Mouse (Mus musculus) embryo, embryonic 9.5 days (tissue): ENCODE measurements at regions not wholly inside any gene's neighbourhood (a gene's known extent, or its start where the extent isn't known, plus 50 kb on each side); places are given as distances from the start of the nearest gene placed in this dataset.

Source experiments
- DNase-seq: peaks from one replicate; pipeline ENCODE4 v3.0.0-alpha.2; 2017; ENCODE audit errors: extremely low spot score

GRCm38 (mm10) chrX:58812824-58813223 lies 96.3 kb upstream of the 4930550L24Rik start:
- peak; percentile 0 for DNase-seq
